In the genomic region with DNA sequence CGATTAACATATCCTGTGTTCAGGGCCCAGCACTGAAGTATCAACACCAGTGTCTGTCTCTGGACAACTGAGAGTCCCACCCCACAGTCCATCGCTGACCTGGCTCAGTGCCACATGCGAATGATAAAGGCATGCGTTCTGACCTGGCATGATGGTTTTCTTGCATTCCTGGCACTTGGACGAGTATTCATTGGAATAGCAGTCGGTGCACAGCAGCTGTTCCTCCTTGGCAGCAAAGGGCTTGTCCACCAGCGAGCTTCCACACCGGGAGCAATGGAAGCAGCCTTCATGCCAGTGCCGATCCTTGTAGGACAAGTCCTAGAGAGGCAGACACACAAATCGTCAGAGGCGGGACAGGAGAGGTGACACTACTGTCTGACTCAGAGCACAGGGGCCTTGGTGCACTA, we compare ENCODE assay signal across 12 mouse cellular contexts. TPM values are rescaled to one million over a fixed set of nuclear protein-coding genes. Genes with fewer than 3 reads are reported as not detected.
DNase-seq lines count a peak whose midpoint lies in the region; ATAC-seq and TF ChIP-seq lines count a peak whose summit lies in the region.
"Had no signal": no experiment of that assay in that cellular context is flagged by ENCODE, and none has a peak within 500 bp of the region (broad histone marks: within the 10 kb centered on the region; RNA-seq: fewer than 3 reads in every experiment).

No protein-coding gene starts in this region.

- TF ChIP-seq CTCF in stomach, postnatal 0 days (IDR thresholded peaks at IDR 0.05; ENCODE audit: low read depth) = no peak

- H3K9me3 ChIP-seq in intestine, embryonic 16.5 days (ENCODE audit: control insufficient read depth, low read length) = no peaks in the 10 kb centered on the region
- no peaks in the 10 kb centered on the region for H3K9me3 ChIP-seq in intestine, embryonic 15.5 days
- no peaks in the 10 kb centered on the region for H3K9me3 ChIP-seq in stomach, postnatal 0 days (ENCODE audit: control insufficient read depth, low read length)
- H3K9me3 ChIP-seq: hindbrain, embryonic 15.5 days; liver, embryonic 13.5 days had no signal

- no peak overlapping the region for H3K4me3 ChIP-seq in intestine, embryonic 16.5 days (ENCODE audit: low read length)
- H3K4me3 ChIP-seq in intestine, embryonic 15.5 days (replicated peaks) = no peak overlapping the region
- H3K4me3 ChIP-seq in stomach, postnatal 0 days (ENCODE audit: low read depth, low read length) = no peak overlapping the region
- H3K4me3 ChIP-seq: hindbrain, embryonic 15.5 days; liver, embryonic 13.5 days had no signal

- ATAC-seq in intestine, embryonic 16.5 days = no peak
- ATAC-seq in intestine, embryonic 15.5 days = no peak
- ATAC-seq in stomach, postnatal 0 days (ENCODE audit: low FRiP score, low TSS enrichment) = no peak
- ATAC-seq in megakaryocyte, adult 5-6 weeks (ENCODE audit: poor library complexity, severe bottlenecking) = no peak
- ATAC-seq: forebrain, embryonic 16.5 days had no signal

- H3K27ac ChIP-seq in intestine, embryonic 16.5 days (ENCODE audit: low read length) = peak overlapping the region; percentile 17; the same call in 1 of the 2 replicates
- H3K27ac ChIP-seq in intestine, embryonic 15.5 days = no peak overlapping the region
- 0 out of 2 replicates have a peak overlapping the region, but pooled peaks have one; percentile 13 for H3K27ac ChIP-seq in stomach, postnatal 0 days (replicated peaks)
- H3K27ac ChIP-seq: hindbrain, embryonic 15.5 days; liver, embryonic 13.5 days had no signal

- no peak overlapping the region for H3K4me2 ChIP-seq in intestine, embryonic 16.5 days (ENCODE audit: low read depth, low read length)
- no peak overlapping the region for H3K4me2 ChIP-seq in intestine, embryonic 15.5 days (replicated peaks)
- H3K4me2 ChIP-seq in stomach, postnatal 0 days (replicated peaks; ENCODE audit: low read depth) = no peak overlapping the region
- H3K4me2 ChIP-seq: hindbrain, embryonic 15.5 days; liver, embryonic 13.5 days had no signal

- no peak overlapping the region for H3K9ac ChIP-seq in intestine, embryonic 16.5 days (ENCODE audit: low read depth, low read length)
- no peak overlapping the region for H3K9ac ChIP-seq in intestine, embryonic 15.5 days
- no peak overlapping the region for H3K9ac ChIP-seq in stomach, postnatal 0 days (ENCODE audit: low read length)
- H3K9ac ChIP-seq: hindbrain, embryonic 15.5 days; liver, embryonic 13.5 days had no signal

- no peak for TF ChIP-seq EP300 in stomach, postnatal 0 days (optimal IDR thresholded peaks at IDR 0.05)

- no peaks in the 10 kb centered on the region for H3K27me3 ChIP-seq in intestine, embryonic 16.5 days (replicated peaks; ENCODE audit: control insufficient read depth, insufficient read depth, low read length)
- no peaks in the 10 kb centered on the region for H3K27me3 ChIP-seq in intestine, embryonic 15.5 days (replicated peaks)
- no peaks in the 10 kb centered on the region for H3K27me3 ChIP-seq in stomach, postnatal 0 days (ENCODE audit: control insufficient read depth, insufficient read depth, low read length)
- H3K27me3 ChIP-seq: hindbrain, embryonic 15.5 days; liver, embryonic 13.5 days had no signal

- peak; percentile 48 for DNase-seq in adrenal gland, adult 2 months
- no peak for DNase-seq in adrenal gland, adult 18-20 months (ENCODE audit: low spot score in 2 of 2)
- peak; percentile 64 for DNase-seq in testis, postnatal 10 days (ENCODE audit: low spot score)
- DNase-seq in testis, postnatal 14 days (ENCODE audit: low spot score) = no peak
- no peak for DNase-seq in stomach, postnatal 0 days (ENCODE audit: low spot score)
- DNase-seq: liver, embryonic 13.5 days; midbrain, embryonic 14.5 days had no signal

- H3K36me3 ChIP-seq in intestine, embryonic 16.5 days (ENCODE audit: control insufficient read depth, insufficient read depth, low read length) = peaks cover 5% of the 10 kb centered on the region; the same call in 1 of the 2 replicates
- H3K36me3 ChIP-seq in intestine, embryonic 15.5 days = peaks cover 9% of the 10 kb centered on the region
- peaks cover 9% of the 10 kb centered on the region for H3K36me3 ChIP-seq in stomach, postnatal 0 days (ENCODE audit: control insufficient read depth, insufficient read depth, low read length)
- H3K36me3 ChIP-seq: hindbrain, embryonic 15.5 days; liver, embryonic 13.5 days had no signal

- peaks cover 10% of the 10 kb centered on the region; the same call in 1 of the 2 replicates for H3K4me1 ChIP-seq in intestine, embryonic 16.5 days (ENCODE audit: control insufficient read depth, insufficient read depth, low read length)
- peaks cover 10% of the 10 kb centered on the region; the same call in 1 of the 2 replicates for H3K4me1 ChIP-seq in intestine, embryonic 15.5 days (replicated peaks)
- H3K4me1 ChIP-seq in stomach, postnatal 0 days (replicated peaks; ENCODE audit: control insufficient read depth, insufficient read depth) = no peaks in the 10 kb centered on the region
- H3K4me1 ChIP-seq: hindbrain, embryonic 15.5 days; liver, embryonic 13.5 days had no signal

- WGBS in intestine, embryonic 16.5 days = 65% methylated on average over 11 of the region's 11 CpGs
- WGBS in intestine, embryonic 15.5 days = 68% methylated on average over 11 of the region's 11 CpGs
- WGBS in stomach, postnatal 0 days = 54% methylated on average over 11 of the region's 11 CpGs

RNA-seq across cellular contexts. Expression of a gene that starts 43.0 kb away (rescaled TPM):
- total RNA-seq in adrenal gland, adult 2 months (2021) = 10 to 100 TPM; 15.3 to 16.5 TPM
- polyA plus RNA-seq in adrenal gland, adult 2 months (2012; rRNA removed) = 1.6 TPM in 2 replicates
- 10 to 100 TPM; 18.8 to 19.4 TPM for total RNA-seq in adrenal gland, adult 18-20 months (2021)
- 22.3 and 23.6 TPM in 2 replicates for polyA plus RNA-seq in intestine, embryonic 16.5 days (2015; fragmentation: Nextera tagmentation; extraction: Ambion mirVana)
- polyA plus RNA-seq in intestine, embryonic 15.5 days (2015; fragmentation: Nextera tagmentation; extraction: Ambion mirVana) = 23.2 and 25.8 TPM in 2 replicates
- 10.7 and 11.2 TPM in 2 replicates for polyA plus RNA-seq in stomach, postnatal 0 days (2015; fragmentation: Nextera tagmentation; extraction: Ambion mirVana)
- 8.4 and 9.3 TPM in 2 replicates for total RNA-seq in megakaryocyte, adult 5-6 weeks (2015)
- 13.4 and 14.5 TPM in 2 replicates for total RNA-seq in megakaryocyte, adult 5-6 weeks (2017)

RNA-seq across cellular contexts. Expression of a gene that starts 43.1 kb away (rescaled TPM):
- total RNA-seq in adrenal gland, adult 2 months (2021) = 10 to 100 TPM; 31.7 to 32.2 TPM
- polyA plus RNA-seq in adrenal gland, adult 2 months (2012; rRNA removed) = 20.4 and 21.2 TPM in 2 replicates
- 10 to 100 TPM; 26.8 to 31.6 TPM for total RNA-seq in adrenal gland, adult 18-20 months (2021)
- polyA plus RNA-seq in intestine, embryonic 16.5 days (2015; fragmentation: Nextera tagmentation; extraction: Ambion mirVana) = 8.6 and 9.8 TPM in 2 replicates
- polyA plus RNA-seq in intestine, embryonic 15.5 days (2015; fragmentation: Nextera tagmentation; extraction: Ambion mirVana) = 8.3 and 9.1 TPM in 2 replicates
- 4.6 and 5.7 TPM in 2 replicates for polyA plus RNA-seq in stomach, postnatal 0 days (2015; fragmentation: Nextera tagmentation; extraction: Ambion mirVana)
- total RNA-seq in megakaryocyte, adult 5-6 weeks (2015) = 19.4 and 22.3 TPM in 2 replicates
- total RNA-seq in megakaryocyte, adult 5-6 weeks (2017) = 12.3 and 13.5 TPM in 2 replicates

RNA-seq across cellular contexts. Expression of a gene that starts 55.2 kb away (rescaled TPM):
- 10 to 100 TPM; 20.0 to 37.1 TPM for total RNA-seq in adrenal gland, adult 2 months (2021)
- polyA plus RNA-seq in adrenal gland, adult 2 months (2012; rRNA removed) = 15.4 and 16.0 TPM in 2 replicates
- total RNA-seq in adrenal gland, adult 18-20 months (2021) = 10 to 100 TPM; 20.8 to 31.8 TPM
- 51.2 and 58.4 TPM in 2 replicates for polyA plus RNA-seq in intestine, embryonic 16.5 days (2015; fragmentation: Nextera tagmentation; extraction: Ambion mirVana)
- 54.5 and 58.0 TPM in 2 replicates for polyA plus RNA-seq in intestine, embryonic 15.5 days (2015; fragmentation: Nextera tagmentation; extraction: Ambion mirVana)
- 124 and 126 TPM in 2 replicates for polyA plus RNA-seq in stomach, postnatal 0 days (2015; fragmentation: Nextera tagmentation; extraction: Ambion mirVana)
- total RNA-seq in megakaryocyte, adult 5-6 weeks (2015) = 0.64 TPM in 1 of 2 replicates, not detected in the other
- 1.0 and 1.4 TPM in 2 replicates for total RNA-seq in megakaryocyte, adult 5-6 weeks (2017)

Comparison
In these comparisons a context has a peak if more than half of its experiments do, and no peak if none do; other contexts are left out.
1. DNase-seq: peak in adrenal gland, adult 2 months (single experiment) and testis, postnatal 10 days (single experiment); none in adrenal gland, adult 18-20 months (0 of 2), testis, postnatal 14 days (single experiment) and stomach, postnatal 0 days (single experiment).